Mouse (Mus musculus): ENCODE data around the gene Smim1. TPM values are rescaled to one million over a fixed set of nuclear protein-coding genes. Genes with fewer than 3 reads are reported as not detected.

Smim1 gene
- total and polyA plus RNA-seq, 2 experiments = 8.1 to 16.9 TPM

- Histone ChIP-seq H3K27ac (replicated peaks; ENCODE audit: insufficient read depth, low read depth, low read length) (no peak overlapping the region), H3K9ac (ENCODE audit: low read depth, low read length) (peak overlapping the region; percentile 84), H3K4me1 (ENCODE audit: control insufficient read depth, insufficient read depth, low read length) (peaks cover 6% of the 10 kb centered on the region), H3K4me3 (ENCODE audit: insufficient read depth, low read depth, low read length) (peak overlapping the region; percentile 86), H3K79me2 (ENCODE audit: control insufficient read depth, insufficient read depth, low read length) (no peaks in the 10 kb centered on the region), H3K27me3 (ENCODE audit: control insufficient read depth, insufficient read depth, low read length) (no peaks in the 10 kb centered on the region), H3K36me3 (ENCODE audit: control insufficient read depth, insufficient read depth, low read length) (no peaks in the 10 kb centered on the region)
- no peak for TF ChIP-seq CTCF (IDR thresholded peaks at IDR 0.05; ENCODE audit: low read depth, low read length)
- no peak for TF ChIP-seq POLR2A (IDR thresholded peaks at IDR 0.05; ENCODE audit: extremely low read depth, insufficient read depth, low read length)
- 37% methylated on average over 17 of the region's 17 CpGs for WGBS
- DNase-seq (ENCODE audit: extremely low read depth, low read depth, low spot score) = no peak
Observed at GRCm38 (mm10) chr4:154024729-154025521, 1.1 kb downstream of the Smim1 start.

GRCm38 (mm10) chr4:154023754-154024601 is 2.1 kb downstream of the Smim1 start:
- WGBS = 35% methylated on average over 8 of the region's 8 CpGs
- Histone ChIP-seq H3K79me2 (ENCODE audit: control insufficient read depth, insufficient read depth, low read length) (no peaks in the 10 kb centered on the region), H3K4me3 (ENCODE audit: insufficient read depth, low read depth, low read length) (no peak overlapping the region), H3K27ac (replicated peaks; ENCODE audit: insufficient read depth, low read depth, low read length) (no peak overlapping the region), H3K27me3 (ENCODE audit: control insufficient read depth, insufficient read depth, low read length) (no peaks in the 10 kb centered on the region), H3K36me3 (ENCODE audit: control insufficient read depth, insufficient read depth, low read length) (no peaks in the 10 kb centered on the region), H3K4me1 (ENCODE audit: control insufficient read depth, insufficient read depth, low read length) (peaks cover 6% of the 10 kb centered on the region), H3K9ac (ENCODE audit: low read depth, low read length) (no peak overlapping the region)
- no peak for TF ChIP-seq CTCF (IDR thresholded peaks at IDR 0.05; ENCODE audit: low read depth, low read length)
- no peak for TF ChIP-seq POLR2A (IDR thresholded peaks at IDR 0.05; ENCODE audit: extremely low read depth, insufficient read depth, low read length)
- peak; percentile 50 for DNase-seq (ENCODE audit: extremely low read depth, low read depth, low spot score)

GRCm38 (mm10) chr4:154022844-154023243 is 3.2 kb downstream of the Smim1 start:
- Histone ChIP-seq H3K9ac (ENCODE audit: low read depth, low read length) (no peak overlapping the region), H3K4me3 (ENCODE audit: insufficient read depth, low read depth, low read length) (no peak overlapping the region), H3K27ac (replicated peaks; ENCODE audit: insufficient read depth, low read depth, low read length) (no peak overlapping the region), H3K27me3 (ENCODE audit: control insufficient read depth, insufficient read depth, low read length) (no peaks in the 10 kb centered on the region), H3K79me2 (ENCODE audit: control insufficient read depth, insufficient read depth, low read length) (no peaks in the 10 kb centered on the region), H3K4me1 (ENCODE audit: control insufficient read depth, insufficient read depth, low read length) (peaks cover 6% of the 10 kb centered on the region), H3K36me3 (ENCODE audit: control insufficient read depth, insufficient read depth, low read length) (no peaks in the 10 kb centered on the region; the same call in 1 of the 2 replicates)
- 63% methylated on average over 4 of the region's 4 CpGs for WGBS
- DNase-seq (ENCODE audit: extremely low read depth, low read depth, low spot score) = no peak
- TF ChIP-seq POLR2A (IDR thresholded peaks at IDR 0.05; ENCODE audit: extremely low read depth, insufficient read depth, low read length) (no peak), CTCF (IDR thresholded peaks at IDR 0.05; ENCODE audit: low read depth, low read length) (no peak)

- H3K4me1 ChIP-seq (ENCODE audit: control insufficient read depth, insufficient read depth, low read length) = peaks cover 6% of the 10 kb centered on the region
- H3K27ac ChIP-seq (replicated peaks; ENCODE audit: insufficient read depth, low read depth, low read length) = no peak overlapping the region
- H3K36me3 ChIP-seq (ENCODE audit: control insufficient read depth, insufficient read depth, low read length) = no peaks in the 10 kb centered on the region; the same call in 1 of the 2 replicates
- no peak for DNase-seq (ENCODE audit: extremely low read depth, low read depth, low spot score)
- H3K79me2 ChIP-seq (ENCODE audit: control insufficient read depth, insufficient read depth, low read length) = no peaks in the 10 kb centered on the region
- no peak overlapping the region for H3K4me3 ChIP-seq (ENCODE audit: insufficient read depth, low read depth, low read length)
- no peak for TF ChIP-seq POLR2A (IDR thresholded peaks at IDR 0.05; ENCODE audit: extremely low read depth, insufficient read depth, low read length)
- TF ChIP-seq CTCF (IDR thresholded peaks at IDR 0.05; ENCODE audit: low read depth, low read length) = no peak
- H3K27me3 ChIP-seq (ENCODE audit: control insufficient read depth, insufficient read depth, low read length) = no peaks in the 10 kb centered on the region
- 77% methylated on average over 4 of the region's 4 CpGs for WGBS
- H3K9ac ChIP-seq (ENCODE audit: low read depth, low read length) = no peak overlapping the region
Observed at GRCm38 (mm10) chr4:154022407-154022806, 3.6 kb downstream of the Smim1 start.

GRCm38 (mm10) chr4:154021432-154021831 is 4.6 kb downstream of the Smim1 start:
- peaks cover 6% of the 10 kb centered on the region for H3K4me1 ChIP-seq (ENCODE audit: control insufficient read depth, insufficient read depth, low read length)
- no peak overlapping the region for H3K9ac ChIP-seq (ENCODE audit: low read depth, low read length)

More at GRCm38 (mm10) chr4:154021432-154021831, 4.6 kb downstream of the Smim1 start:
- no peak for TF ChIP-seq POLR2A (IDR thresholded peaks at IDR 0.05; ENCODE audit: extremely low read depth, insufficient read depth, low read length)
- no peak for TF ChIP-seq CTCF (IDR thresholded peaks at IDR 0.05; ENCODE audit: low read depth, low read length)
- Histone ChIP-seq H3K4me3 (ENCODE audit: insufficient read depth, low read depth, low read length) (no peak overlapping the region), H3K27me3 (ENCODE audit: control insufficient read depth, insufficient read depth, low read length) (no peaks in the 10 kb centered on the region), H3K36me3 (ENCODE audit: control insufficient read depth, insufficient read depth, low read length) (peaks cover 1% of the 10 kb centered on the region; the same call in 1 of the 2 replicates), H3K27ac (replicated peaks; ENCODE audit: insufficient read depth, low read depth, low read length) (no peak overlapping the region), H3K79me2 (ENCODE audit: control insufficient read depth, insufficient read depth, low read length) (no peaks in the 10 kb centered on the region)
- WGBS = 93% methylated on average over 9 of the region's 9 CpGs
- no peak for DNase-seq (ENCODE audit: extremely low read depth, low read depth, low spot score)

Measured in liver, adult 2 months (tissue).